Mouse (Mus musculus) gastrocnemius, postnatal 36 days (tissue): ENCODE results near the gene Rhbdd2. TPM values are rescaled to one million over a fixed set of nuclear protein-coding genes. Genes with fewer than 3 reads are reported as not detected.

Source experiments
- DNase-seq, 2 experiments: peaks; one replicate each; pipeline ENCODE4 v3.0.0; 2022
- intact Hi-C: fragments of 180-260 bp; cut with DNase I; formaldehyde crosslinking; loops from one replicate; pipeline ENCODE4 v1.15.1; 2025
- total RNA-seq, 2 experiments: library from RNA; stranded (reverse); gene quantifications; 2 replicates each; pipeline ENCODE4 v1.2.3; 2021

Rhbdd2 gene
- total RNA-seq, 2 experiments from 2014 or later, result 9.8 to 12.8 TPM

DNA sequence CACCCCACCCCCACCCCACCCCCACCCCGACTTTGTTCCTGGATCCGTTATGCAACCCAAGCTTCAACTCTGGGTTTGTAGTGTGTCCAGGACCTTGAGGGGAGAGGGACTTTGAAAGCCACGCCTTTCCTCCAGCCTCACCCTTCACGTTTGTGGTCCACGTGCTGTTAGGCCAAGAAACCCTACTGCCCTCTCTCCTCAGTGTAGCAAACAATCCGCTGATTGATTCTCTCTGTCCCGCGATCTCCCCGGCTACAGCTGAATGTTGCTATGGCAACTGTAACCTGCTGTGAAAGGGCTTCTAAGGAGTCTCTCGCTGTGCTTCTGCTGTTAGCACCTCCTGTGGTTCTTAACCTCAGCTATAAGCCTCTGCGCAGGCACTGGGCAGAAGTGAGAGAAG is 42.4 kb downstream of the Rhbdd2 start:
- peak in 1 of 2 experiments; percentile 51 for DNase-seq

DNA sequence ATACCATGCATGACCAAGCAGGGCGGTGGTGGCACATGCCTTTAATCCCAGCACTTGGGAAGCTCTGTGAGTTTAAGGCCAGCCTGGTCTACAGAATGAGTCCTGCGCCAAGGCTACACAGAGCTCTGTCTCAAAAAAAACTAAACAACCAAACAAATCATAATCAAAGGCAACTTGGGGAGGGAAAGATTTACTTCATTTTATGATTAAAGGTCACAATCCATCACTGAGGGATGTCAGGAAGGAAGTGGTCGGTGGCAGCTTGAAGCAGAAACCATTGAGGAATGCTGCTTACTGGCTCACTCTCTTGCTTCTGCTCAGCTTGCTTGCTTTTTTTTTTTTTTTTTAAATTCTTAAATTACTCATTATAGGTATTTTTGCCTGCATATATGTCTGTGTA is 44.3 kb downstream of the Rhbdd2 start:
- intact Hi-C loops, result no loop called here
- no peak for DNase-seq

More for the DNA sequence above, 42.4 kb downstream of the Rhbdd2 start:
- intact Hi-C loops, result no loop called here

DNA sequence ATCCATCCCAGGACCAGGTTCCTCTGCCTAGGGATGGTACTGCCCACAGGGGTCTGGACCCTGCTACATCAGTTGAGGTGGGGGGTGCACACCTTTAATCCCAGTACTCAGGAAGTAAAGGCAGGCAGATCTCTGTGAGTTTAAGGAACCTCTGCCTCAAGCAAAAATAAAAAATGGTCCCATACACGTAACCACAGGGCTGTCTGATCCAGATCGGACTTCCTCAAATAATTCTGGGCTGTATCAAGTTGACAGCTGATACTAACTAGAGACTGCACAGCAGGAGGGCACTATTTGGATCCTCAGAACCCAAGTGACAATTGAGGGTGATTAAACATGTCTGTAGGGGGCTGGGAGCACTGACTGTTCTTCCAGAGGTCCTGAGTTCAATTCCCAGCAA is 44.8 kb downstream of the Rhbdd2 start:
- intact Hi-C loops, result no loop called here
- DNase-seq, result no peak

DNA sequence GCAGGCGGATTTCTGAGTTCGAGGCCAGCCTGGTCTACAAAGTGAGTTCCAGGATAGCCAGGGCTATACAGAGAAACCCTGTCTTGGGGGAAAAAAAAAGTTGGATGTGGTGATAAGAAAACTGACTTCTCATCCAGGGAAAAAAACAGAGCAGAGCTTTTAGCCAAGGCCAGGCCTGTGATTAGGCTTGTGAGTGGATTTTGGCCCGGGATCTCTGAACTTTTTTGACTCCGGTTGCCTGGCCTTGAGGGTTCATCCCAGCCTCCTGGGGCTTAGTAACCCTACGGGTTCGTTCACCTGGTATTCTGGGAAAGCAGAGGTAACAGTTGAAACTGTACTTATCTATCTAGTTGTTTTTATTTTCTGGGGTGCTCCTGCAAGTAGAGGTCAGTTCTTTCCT is 46.1 kb downstream of the Rhbdd2 start:
- no peak for DNase-seq
- intact Hi-C loops, result no loop called here

DNA sequence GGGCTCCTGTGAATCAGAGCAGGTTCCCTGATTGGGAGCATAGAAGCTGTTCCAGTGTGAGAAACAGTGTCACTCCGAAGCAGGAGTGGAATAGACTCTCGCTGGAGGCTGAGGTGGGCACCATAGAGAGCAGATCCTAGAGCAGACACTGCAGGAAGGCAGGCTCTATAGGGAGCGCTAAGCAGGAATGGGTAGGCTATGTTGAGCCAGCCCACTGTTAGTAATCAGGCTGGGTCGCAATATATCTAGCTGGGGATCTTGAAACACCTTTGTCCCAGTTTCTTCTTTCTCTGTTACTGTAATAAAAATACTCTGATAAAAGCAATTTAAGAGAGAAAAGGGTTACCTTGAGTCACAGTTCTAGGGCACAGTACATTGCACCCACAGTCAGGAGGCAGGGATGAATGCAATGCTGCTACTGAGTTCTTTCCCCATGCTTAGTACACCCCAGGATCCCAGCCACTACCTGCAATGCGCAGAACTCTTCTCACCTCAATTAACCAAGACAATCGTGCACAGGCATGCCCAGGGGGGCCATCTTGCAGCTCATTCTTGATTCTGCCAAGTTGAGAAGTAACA is 48.6 kb downstream of the Rhbdd2 start:
- intact Hi-C loops, result no loop called here
- DNase-seq, result no peak

DNA sequence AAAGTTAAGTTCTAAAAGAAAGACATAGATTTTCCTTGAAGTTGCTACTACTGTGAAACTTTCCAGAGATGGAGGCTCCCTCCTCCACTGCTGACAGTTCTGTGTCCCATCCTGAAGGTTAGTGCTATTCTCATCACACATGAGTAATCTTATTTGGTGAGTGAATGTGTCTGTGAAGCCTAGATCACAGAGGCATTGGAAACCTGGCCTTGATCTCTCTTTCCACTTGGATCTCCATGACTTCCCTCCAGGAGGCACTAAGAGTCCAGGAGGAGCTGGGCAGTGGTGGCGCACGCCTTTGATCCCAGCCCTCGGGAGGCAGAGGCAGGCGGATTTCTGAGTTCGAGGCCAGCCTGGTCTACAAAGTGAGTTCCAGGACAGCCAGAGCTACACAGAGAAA is 49.6 kb downstream of the Rhbdd2 start:
- intact Hi-C loops, result no loop called here

DNA sequence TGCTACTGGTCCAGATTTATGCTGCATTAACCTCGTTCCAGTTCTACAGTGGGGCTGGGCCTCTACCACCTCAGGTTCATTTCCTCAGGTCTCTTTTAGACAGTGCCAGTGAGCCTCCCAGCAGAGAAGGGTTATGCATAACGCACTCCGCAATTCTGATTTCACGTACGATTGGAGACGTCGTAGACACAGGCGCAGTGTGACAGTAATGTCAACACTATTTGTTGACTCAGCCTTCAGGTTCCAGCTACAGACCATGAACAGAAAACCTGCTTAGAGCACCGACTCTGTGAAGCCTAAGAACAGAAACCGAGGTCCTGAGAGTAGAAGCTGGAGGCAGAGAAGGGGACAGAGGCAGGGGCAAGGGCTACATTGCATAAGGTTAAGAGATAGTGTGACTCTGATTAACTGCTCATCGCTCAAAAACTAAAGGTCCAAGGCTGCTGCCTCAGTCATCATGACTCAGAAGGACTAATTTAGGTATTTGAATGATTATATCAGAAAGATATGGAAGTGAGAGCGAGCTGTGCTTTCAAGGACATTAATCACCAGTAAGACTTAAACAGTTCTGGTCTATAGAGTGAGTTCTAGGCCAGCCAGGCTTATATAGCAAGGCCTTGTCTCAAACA is 50.6 kb downstream of the Rhbdd2 start:
- DNase-seq, result no peak
- intact Hi-C loops, result no loop called here

More for the DNA sequence above, 49.6 kb downstream of the Rhbdd2 start:
- DNase-seq, result no peak

DNA sequence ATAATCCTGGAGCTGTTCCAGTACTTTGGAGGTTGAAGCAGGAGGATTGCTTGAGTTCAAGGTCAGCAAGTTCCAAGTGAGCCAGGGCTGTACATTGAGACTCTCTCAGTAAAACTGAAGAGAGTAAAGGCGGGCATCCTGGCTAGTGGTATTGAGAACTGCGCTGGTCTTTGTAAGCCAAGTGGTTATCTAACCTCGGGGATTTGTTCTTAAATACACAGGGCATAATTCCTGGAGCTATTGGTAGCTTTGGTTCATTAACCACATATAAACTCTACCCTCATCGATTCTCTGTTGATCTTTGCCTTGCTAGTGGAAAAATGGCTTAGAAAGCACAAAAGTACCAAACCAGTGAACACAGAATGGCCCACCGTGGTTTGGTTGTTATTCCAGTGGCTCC is 58.0 kb downstream of the Rhbdd2 start:
- no peak for DNase-seq
- intact Hi-C loops, result no loop called here

DNA sequence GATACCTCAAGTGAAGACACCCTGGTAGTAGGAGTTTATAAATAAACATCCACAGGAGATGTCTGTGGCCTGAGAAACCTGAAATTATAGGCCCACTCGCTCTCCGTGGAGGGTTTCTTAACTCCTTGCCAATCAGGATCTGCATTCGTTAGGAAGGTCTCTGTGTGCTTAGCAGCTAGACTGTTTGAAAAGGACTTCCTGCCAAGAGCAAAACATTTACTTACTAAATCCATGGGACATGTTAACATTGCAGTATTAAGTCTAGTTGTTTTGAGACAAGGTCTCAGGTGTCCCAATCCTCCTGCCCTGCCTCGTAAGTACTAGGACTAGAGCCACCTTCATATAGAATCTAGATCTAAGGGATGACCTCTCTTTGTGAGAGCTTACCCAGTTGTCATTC is 58.8 kb downstream of the Rhbdd2 start:
- no peak for DNase-seq
- intact Hi-C loops, result no loop called here

DNA sequence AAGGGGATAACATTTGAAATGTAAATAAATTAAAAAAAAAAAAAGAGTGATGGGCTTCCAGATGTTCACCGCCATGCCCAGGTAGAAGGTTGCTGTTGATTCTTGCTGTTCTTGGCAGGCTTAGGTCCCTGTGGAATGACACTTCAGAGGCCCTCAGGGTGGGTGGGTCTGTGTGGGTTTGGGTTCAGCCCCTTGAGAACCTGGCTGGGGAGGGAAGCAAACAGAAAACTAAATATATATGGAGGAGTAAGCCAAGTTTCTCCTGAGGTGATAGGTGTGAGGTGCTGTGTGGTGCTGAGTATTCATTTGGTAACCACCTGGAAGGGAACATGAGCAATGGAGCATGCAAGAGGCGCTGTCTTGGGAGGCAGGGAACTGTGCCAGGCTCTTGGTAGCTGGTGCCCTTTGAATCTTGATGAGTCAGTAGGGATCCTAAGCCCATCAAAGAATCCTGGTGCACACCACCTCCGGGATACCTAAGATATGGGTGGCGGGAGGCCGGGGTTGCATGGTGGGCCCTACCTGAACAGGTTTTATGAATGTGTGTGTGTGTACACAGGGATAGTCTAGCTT is 60.9 kb downstream of the Rhbdd2 start:
- intact Hi-C loops, result no loop called here
- no peak for DNase-seq

DNA sequence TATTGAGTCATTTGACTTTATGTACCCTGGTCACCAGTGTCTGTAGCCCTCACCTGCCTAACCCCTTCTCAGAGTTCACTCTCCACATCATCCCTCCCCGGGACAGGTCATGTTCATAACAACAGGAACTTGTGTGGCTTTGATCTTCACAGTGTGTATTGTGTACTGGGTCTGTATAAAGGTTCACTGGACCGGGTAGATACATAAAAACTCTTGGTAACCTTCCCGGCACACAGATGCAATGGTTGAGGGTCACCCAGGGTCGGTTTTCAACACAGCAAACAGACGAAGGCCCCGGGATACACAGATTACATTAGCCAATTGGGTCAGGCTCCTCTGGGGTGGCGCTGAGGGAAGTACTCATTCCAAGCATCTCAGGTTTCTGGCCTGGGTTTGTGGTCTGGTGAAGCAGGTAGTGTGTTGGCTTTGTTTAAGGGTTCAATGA is 62.9 kb downstream of the Rhbdd2 start:
- DNase-seq, result no peak
- intact Hi-C loops, result no loop called here

Other genes with a start within 250 kb of the Rhbdd2 start
- 1 to 10 TPM; 7.5 to 9.3 TPM for gene Pom121, start 238.1 kb upstream of the Rhbdd2 start, total RNA-seq
- 10 to 100 TPM; 23.5 to 25.4 TPM for gene Hip1, start 87.5 kb upstream of the Rhbdd2 start, total RNA-seq
- gene Ccl26, start 69.0 kb upstream of the Rhbdd2 start, total RNA-seq, result not detected
- 1 to 10 TPM in 1 of 2 experiments, under 1 TPM in 1; 0.44 to 1.5 TPM for gene Ccl24, start 59.6 kb upstream of the Rhbdd2 start, total RNA-seq
- gene Por, start 37.4 kb downstream of the Rhbdd2 start, total RNA-seq, result 10 to 100 TPM; 26.3 to 31.8 TPM
- gene Tmem120a, start 111.8 kb downstream of the Rhbdd2 start, total RNA-seq, result 1 to 10 TPM; 4.3 to 7.8 TPM
- gene Styxl1, start 145.8 kb downstream of the Rhbdd2 start, total RNA-seq, result not detected
- 1,000 to 10,000 TPM; 1,079 to 1,088 TPM for gene Mdh2, start 145.9 kb downstream of the Rhbdd2 start, total RNA-seq
- gene Srrm3, start 174.3 kb downstream of the Rhbdd2 start, total RNA-seq, result not detected